Mouse (Mus musculus): ENCODE data around the gene Strap.
A peak's percentile ranks its signal among the peaks of the same experiment; 100 is the strongest.

Gene Strap

DNA sequence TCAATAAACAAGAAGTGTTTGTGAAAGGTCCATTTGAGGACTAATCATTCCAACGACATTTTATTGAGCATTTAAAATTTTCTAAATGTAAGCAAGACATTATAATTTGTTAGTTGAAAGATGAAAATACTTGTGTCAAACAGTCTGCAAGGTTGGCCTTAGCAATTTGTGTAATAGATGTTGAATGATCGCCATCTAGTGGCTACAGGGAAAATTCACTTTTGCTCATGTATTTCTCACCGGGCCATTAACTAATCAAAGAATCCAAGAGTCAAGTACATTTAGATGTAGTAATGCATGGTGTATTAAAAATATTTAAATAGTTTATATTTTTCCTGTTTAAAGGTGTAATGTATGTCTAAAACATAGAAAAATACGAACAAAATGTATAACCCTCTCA is 11.0 kb upstream of the Strap start:
- peak; percentile 51 to 55 for DNase-seq

DNA sequence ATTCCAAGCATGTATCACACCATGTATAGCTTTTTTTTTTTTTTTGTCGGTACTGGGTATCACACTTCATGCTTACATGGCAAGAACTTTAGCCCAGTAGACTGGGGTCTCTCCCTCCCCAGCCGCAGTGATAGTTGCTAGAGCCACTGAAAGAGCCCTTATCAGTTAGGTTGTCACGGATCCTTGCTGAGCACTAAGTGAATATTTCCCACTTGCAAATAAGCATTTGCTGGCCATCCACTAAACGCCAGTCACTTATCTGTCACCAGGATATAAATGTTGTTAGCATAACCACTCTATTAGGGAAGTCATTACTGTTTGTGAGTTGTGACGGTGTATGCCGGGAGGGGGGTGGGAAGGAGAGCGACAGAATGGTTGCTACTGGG is 425 bp upstream of the Strap start:
- no peak for DNase-seq

DNA sequence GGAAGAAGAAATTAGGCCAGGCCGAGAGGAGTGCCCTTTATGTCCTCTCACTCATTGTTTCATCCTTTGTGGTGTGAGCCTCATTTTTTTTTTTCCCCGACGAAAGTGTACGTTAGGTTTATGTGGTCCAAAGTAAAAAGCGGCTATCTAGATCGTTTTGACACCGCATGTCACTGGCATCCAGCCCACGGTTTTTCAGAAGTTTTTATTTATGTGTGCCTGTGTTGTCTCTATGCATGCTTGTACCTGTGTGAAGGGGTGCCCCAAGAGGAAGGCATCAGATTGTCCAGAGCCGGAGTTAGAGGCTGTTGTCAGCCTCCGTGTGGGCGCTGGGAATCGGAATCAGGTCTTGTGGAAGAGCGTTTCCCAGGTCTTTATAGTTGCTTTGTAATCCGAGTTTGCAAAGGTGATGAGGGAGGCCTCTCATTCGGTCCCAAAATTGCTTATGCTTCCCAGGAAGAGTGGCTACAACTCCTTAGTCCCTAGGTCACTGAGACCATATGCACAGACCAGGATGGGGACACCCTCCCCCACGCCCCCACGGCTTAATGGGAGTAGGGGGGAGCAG is 877 bp downstream of the Strap start:
- DNase-seq, result no peak

DNA sequence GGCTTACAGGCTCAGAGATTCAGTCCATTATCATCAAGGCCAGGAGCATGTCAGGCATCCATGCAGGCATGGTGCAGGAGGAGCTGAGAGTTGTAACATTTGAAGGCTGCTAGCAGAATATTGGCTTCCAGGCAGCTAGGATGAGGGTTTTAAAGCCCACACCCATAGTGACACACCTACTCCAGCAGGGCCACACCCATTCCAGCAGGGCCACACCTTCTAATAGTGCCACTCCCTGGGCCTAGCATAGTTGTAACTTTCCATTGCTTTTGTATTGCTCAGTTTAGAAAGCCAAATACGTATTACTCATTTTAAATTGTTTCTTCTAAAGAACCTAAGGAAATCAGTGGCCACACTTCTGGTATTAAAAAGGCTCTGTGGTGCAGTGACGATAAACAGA is 6.1 kb downstream of the Strap start:
- DNase-seq, result no peak

DNA sequence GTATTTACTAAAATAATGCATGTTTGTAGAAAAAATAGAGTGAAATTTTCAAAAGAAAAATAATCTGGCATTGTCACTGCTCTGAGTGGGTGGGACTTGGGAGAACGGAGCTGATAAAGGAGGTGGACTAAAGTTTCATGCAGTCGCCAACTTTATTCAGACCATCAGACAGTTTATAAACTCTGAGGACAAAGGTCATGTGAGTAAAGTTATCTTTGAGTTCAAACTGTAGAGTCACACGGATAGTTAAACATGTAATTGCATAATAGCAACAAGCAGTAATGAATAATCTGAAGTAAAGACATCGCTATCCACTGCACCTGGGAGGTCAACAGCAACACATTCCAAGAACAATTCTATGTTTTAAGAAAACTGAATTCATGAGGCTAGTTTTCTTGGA is 9.8 kb downstream of the Strap start:
- no peak for DNase-seq

DNA sequence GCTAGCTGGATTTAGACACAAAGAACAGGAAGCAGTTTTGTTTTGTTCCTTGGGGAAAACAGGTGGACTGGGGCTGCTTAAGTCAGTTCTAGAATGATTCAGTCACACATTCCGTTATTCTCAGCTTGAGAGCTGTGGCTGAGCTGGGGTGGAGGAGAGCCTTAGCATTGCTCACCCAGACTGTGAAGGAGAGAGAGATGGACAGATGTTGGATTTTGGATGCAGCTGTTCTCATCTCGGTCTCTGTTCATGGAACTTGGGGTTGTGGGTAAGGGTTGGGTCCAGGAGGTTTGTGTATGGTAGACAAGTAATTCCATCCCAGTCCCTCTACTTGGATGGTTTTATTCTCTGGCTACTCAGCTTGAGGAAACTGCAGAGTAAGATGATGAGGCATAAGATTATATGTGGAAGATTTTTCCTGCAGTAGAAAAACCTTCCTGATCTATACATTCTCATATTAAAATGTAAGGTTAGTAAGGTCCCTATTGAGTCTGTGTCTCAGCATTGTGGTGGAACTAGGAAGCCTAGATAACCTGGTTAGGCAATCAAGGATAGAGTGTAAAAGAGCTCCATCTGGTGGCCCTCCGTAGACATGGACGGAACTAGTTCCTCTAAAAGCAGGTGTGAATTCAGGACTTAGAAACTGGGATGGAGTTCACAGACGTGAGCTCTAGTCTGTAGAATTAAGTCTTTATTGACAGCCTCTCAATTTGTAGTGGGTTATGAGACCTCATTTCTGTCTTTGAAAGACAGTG is 12.5 kb downstream of the Strap start:
- peak; percentile 39 to 49 for DNase-seq

DNA sequence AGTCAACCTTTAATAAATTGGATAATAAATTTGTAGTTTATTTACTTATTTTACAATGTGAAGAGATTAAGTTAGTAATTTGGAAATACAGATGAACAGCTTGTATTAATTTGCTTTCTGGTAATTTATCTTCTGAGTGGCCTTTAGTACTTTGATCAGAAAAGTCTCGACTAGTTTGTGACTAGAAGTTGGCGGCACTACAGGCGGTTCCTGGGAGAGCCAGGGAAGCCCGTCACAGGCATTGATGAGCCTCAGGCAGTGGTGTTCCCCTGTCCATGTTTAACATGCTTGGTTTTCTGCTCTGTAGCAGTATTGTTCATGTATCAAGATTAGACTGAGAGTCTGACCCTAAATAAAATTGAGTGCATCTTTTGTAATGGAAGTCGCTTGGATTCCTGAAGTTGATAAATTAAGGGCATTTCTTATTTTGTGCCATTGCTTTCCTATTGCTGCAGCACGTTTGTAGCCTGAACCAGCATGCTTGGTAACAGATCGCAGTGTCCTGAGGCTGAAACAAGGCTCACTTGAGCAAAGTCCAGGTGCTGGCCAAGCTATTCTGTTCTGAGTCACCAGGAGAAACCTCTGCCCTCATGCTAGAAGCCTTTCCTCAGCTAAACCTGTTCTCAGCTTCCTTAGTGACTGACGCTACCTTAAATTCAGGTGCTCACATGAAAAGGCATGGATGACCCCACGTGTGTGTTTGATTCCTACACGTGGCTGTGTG is 16.8 kb downstream of the Strap start:
- DNase-seq, result peak; percentile 67 to 83

DNA sequence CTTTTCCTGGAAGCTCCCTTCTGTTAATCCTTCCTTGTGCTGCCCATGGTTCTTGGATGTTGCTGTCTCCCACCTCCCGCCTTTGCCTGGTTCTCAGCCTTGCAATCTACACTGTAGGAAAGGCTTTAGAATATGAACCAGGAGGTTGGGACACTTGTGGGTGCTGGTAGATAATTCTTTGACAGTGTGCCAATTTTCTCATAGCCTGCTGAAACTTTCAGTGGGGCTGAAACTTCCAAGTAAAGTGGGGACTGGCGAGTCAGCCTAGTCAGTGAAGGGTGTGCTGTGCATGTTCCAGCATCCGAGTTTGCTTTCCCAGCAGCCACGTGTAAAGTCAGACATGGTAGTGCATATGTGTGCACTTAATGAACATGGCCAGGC is 17.4 kb downstream of the Strap start:
- DNase-seq, result no peak

DNA sequence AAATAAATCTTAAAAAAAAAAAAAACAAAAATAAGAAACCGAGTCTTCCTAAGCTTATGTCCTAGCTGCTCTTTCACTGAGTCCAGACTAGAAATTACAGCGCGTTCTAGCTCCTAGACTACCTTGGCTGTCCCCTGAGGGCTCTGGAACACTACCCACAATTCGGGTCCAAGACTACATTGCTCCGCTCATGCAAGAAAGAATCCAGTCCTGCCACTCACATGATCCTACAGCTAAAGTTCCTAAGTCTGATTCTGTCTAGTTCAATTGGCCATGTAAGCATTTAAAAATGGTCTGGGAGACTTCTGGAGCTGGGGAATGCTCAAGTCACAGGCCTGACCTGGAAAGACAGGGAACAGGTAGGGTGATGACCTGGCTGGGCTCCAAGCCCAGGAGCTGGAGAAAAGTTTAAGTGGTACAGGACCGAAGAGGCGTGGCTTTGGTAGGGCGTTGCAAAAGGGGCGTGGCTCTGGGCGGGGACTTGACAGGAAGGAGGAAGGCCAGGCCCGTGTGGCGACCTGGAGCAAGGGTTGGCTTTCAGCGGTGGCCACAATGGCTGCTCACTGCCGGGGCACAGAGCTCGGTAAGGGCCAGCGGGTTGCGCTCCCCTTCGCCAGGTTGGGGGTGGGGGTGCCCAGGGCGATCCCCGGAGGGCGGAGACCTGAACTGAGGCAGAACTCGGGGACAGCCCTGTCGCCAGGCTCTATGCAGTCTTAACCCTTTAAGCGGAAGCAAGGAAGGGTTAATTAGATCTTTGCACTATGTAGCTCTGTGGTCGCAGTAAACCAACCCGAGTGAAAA is 19.4 kb downstream of the Strap start, which contains the start of gene Dera:
TSS of gene Dera (plus strand) at position 491 of the 801 bp plus-strand sequence.
- peak; percentile 95 to 97 for DNase-seq

DNA sequence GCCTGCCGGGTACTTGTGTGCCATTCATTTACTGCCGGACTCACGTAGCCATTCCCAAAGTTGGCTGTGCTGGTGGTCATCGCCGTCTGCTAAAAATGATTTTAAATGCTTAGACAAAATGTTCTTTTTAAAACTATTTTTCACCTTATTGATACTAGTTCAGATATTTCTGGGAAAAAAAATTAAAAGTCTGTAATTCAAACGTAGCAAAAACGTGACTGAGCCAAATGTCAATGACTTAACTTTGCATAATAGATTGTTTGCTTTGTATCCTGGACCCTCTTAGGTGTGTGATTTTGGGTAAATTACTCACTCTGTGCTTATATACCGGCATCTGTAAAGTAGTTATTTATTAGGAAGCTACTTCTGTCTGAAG is 20.0 kb downstream of the Strap start:
- DNase-seq, result no peak

DNA sequence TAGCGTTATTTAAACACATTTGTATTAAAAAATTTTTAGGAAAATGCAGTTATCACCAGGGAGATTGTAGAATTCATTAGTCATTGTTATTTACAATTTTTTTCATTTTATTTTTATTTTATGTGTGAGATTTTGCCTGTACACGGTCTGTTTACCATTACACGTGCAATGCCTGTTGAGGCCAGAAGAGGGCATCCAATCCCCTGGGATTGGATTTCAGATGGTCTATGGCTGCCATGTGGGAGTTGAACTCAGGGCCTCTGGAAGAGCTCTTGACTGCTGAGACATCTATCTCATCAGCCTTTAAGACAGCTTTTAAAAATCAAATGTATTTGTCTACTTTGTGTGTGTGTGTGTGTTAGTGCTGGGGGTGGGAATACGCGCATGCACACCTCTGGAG is 21.4 kb downstream of the Strap start:
- DNase-seq, result peak in 1 of 2 experiments; percentile 70

DNA sequence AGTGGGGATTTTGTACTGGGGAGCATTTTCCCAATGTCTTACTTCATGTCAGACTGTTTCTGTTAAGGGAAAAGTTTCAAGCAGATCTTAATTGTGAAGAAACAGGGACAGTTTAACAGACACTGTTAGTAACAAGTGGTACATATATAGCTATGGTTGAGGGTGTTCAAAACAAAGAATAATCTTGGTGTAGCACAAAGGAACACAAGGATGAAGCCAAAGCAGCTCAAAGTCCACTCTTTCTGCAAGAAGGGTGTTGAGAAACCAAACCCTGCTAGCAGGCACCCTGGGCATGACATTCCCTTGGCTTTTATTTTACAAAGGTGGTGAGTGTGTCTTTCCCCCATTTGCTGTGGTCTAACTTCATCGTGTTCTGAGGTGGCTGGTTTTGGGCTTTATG is 23.0 kb downstream of the Strap start:
- no peak for DNase-seq

DNA sequence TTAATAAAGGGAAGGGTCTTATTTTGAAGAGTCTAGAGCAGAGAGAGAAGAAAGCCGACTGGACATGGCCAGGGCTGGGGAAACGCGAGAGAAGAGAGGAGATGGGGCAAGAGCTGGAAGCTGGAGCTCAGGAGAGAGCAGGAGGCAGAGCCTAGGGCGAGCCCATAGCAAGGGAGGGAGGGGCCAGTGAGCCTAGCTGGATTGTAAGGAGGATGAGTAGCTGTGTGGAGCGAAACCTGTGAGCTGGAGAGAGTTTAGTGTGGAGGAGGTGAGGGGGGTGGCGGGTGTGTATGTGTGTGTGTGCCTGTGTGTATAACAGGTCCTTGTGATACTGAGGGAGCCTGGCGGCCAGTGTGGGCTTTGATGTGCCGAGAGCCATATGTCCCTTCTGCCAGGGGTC is 24.8 kb downstream of the Strap start:
- DNase-seq, result no peak

DNA sequence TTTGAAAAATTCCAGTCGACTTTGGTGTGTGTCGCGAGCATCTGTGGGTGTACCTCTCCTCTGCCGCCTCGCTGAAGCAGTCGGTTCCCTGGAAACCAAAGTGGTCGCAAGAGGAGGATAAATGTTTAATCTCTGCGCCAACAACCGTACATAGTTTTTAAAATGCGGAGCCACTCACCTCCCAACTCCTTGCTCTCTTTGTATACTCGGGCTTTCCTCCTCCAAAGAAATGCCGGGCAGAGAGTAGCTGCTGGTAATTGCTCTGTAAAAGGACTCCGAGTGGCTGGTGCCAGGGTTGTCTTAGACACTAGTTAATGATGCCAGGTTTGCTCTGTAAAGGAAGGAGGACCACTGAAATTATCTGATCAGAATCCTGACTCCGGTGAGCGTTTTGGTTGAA is 26.1 kb downstream of the Strap start:
- no peak for DNase-seq

DNA sequence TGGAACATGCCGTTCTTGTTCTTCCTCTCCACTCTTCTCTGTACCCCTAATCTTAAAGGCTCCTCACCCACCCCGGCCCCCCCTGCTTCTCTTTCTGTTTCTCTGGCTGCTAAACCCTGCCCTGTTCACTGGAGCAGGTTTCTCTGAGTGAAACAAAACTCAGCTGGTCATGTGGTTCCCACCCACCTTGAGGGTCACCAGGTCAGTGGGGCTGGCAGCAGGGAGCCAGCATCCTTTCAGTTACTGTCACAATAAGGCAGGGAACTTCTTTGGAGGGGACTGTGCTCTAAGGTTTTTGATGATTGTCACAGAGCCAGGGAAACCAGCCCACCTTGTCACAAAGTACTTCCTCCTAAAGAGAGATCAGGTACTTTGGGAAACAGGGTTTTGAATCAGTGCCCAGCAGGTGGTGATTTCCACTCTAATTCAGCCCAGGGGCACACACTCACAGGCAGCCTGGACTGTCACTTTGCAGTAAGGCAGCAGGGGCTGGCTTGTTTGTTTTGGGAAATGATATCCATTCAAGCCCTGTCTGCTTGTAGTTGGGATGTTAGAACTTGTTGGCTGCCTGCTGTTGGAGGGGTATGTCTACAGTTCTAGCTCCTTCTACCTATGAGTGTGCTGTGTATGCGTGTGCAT is 29.8 kb downstream of the Strap start:
- peak; percentile 43 to 52 for DNase-seq

DNA sequence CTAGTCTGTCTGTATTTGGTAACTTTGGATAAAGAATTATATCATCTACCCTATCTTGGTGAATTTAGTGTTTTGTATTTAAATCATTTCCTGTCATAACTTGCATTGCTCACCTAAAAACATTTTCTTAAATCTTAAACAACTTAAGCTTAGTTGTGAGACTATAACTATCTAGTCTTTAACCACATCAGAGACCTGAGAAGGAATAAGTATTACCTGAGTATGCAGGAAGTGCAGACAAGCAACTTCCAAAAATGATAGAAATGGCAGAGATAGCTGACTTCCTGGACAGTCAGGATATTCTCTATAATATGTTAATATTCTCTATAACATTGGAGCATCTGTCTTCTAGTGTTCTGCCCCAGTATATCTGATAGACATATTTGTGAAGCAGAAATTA is 31.3 kb downstream of the Strap start:
- no peak for DNase-seq

DNA sequence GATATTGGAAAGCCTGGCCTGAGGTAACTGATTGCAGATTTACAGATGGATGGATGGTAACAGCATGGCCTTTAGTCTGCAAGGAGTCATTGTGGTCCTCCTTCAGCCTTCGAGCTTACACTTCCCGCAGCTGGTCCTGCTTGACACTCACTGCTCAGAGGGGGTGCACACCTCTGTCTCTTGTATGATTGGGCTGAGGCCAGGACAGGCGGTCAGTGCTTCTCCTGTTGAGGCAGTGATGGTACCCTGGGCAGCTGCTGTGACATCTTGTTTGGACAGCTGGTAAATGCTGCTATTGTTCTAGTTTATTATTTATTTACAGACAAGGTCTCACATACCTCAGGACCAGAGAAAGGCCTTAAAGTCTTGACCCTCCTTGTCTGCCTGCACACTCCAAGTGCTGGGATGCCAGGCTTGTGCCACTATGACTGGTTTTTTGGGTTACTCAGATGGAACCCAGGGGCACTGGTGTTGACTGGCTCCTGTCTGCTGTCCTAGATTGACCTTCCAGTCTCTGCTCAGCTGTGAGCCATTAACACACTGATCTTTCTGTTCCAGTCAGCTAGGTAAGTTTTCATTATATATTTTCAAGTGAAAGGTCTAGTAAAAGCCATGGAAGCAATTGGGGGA is 36.9 kb downstream of the Strap start:
- DNase-seq, result no peak

DNA sequence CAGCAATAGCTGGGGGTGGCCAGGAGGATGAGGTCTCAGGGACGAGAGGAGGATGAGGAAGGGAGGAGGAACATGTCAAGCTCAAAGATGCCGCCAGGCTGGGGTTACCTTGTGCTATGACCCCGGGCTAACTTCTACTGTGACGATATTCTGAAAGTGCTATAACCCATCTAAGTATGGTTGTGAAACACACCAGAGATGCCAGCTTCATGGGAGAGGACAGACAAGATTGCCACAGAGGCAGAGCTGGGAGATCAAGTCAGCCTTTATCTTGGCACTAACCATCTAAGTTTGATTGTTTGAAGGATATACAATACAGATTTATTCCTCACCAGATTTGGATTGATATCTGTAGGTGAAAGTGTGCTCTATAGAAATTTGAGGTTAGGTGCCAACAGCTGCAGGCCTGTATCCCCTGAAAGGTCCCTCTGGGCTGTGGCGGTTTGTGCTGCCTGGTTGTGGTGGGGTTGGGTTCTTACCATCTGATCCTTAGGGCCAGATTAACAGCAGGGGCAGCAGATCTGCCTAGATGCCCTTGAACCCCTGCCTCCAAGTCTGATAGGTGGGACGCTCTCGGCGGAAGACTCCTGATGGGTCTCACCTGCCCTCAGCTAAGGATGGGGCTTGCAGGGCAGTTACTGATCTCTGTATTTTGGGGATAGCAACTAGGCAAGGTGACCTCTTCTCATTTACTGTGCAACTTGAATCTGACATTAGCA is 38.2 kb downstream of the Strap start:
- no peak for DNase-seq

DNA sequence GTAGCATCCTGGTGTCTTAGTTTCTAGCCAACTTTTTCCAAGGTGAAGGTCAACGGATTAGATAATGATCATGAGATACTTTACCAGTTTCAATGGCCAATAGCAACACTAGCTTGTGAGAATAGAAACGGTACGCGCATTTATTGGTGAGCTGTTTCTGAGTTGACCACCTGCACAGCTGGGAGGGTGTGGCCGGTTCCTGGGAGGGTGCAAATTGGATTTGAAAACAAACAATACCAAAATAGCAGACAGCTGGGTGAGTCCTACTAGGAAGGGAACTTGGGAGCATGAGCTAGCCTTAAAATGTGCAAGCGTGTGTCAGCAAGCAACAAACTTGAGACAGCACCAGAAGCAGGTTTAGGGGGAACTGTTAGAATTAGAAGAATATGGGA is 38.8 kb downstream of the Strap start:
- DNase-seq, result no peak

DNA sequence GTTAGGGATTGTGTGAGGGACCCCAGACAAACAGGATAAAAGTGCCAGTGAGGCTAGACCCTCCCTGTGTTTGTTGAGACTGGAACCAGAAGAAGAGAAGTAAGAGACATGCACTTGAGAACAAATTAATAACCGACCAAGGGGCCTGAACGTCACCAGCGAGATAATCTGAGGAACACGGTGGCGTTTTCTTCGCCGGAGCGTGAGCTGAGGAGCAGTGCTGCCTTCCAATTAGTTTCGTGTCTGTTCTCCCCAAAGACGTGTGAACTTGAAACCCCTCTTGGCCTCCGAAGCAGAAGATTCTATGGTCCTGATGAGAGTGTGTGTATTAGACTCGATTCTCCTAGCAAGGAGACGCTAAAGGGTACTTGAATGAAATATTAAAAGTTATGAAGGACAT is 39.3 kb downstream of the Strap start:
- DNase-seq, result no peak

DNA sequence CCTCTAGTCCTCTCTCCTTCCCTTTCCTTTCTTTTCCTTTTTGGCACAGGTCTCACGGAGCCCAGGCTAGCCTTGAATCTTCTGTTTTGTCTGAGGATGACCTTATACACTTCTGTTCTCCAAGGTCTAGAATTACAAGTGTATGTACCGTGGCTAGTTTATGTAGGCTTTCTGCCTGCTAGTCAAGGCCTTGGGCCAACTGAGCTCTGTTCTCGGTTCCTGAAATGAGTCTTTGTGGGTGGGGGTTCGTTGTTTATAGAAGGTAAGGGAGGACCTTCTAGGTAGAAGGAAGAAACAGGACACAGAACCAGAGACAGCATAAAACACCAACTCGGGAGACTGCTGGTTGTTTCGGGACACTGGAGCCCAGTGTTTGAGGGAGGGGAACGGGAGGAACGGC is 40.3 kb downstream of the Strap start:
- DNase-seq, result no peak

DNA sequence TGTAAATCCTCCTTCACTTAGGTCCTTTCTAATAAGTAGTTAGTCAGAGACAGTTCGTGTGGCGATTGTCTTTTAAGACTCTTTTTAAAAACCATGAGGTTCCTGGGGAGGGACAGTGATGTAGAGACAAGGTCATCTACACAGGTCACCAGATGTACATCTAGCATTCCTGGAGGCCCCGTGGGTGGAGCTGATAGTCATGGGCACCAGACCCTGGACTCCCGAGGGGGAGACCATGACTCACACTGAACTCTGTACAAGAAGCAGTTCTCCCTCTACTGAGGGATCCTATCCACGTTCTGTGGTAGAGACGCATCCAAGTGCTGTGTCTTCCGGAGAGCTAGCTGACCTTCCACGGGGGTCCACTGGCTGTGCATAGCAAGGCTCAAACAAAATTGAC is 42.1 kb downstream of the Strap start:
- DNase-seq, result no peak
